Mouse (Mus musculus) brain, embryonic 14.5 days (tissue): ENCODE measurements at regions not wholly inside any gene's neighbourhood (a gene's known extent, or its start where the extent isn't known, plus 50 kb on each side); places are given as distances from the start of the nearest gene placed in this dataset.

Experiments
- CTCF ChIP-seq: fragments of 200-500 bp; IDR thresholded peaks from 2 replicates; pipeline ENCODE4 v1.5.1; 2012; ENCODE audit warnings: inconsistent platforms, mild to moderate bottlenecking, moderate library complexity, borderline replicate concordance; ENCODE audit not compliant: insufficient read depth, insufficient read length; ENCODE audit errors: extremely low read depth
- POLR2A ChIP-seq: fragments of 200-500 bp; IDR thresholded peaks from 2 replicates; pipeline ENCODE4 v1.6.1; 2012; ENCODE audit warnings: mild to moderate bottlenecking, inconsistent platforms, borderline replicate concordance; ENCODE audit not compliant: poor library complexity, insufficient read depth, insufficient read length, severe bottlenecking; ENCODE audit errors: extremely low read depth

- no peak for TF ChIP-seq POLR2A
- TF ChIP-seq CTCF = no peak
Observed at GRCm38 (mm10) chr12:94589033-94589432, 1103.0 kb upstream of the Flrt2 start.
